Mouse (Mus musculus) mouse embryonic stem cell (cell line): ENCODE measurements around the gene Eef1e1.
"Not testable (repeated sequence)": the region's sequence is repeated elsewhere in the genome, so short reads cannot be mapped to it uniquely, and the experiment has no call there.

Experiments
- in situ Hi-C, 2 experiments: fragments of 300-500 bp; cut with MboI; formaldehyde crosslinking; loops; 1 replicate in 1 of 2; 3 replicates in 1 of 2; pipeline ENCODE4 v1.14.3; 2019 to 2020; ENCODE audit warnings: low sequenced_read_pairs in 2 of 2, low pct_unique_long_range_greater_than_20kb in 1 of 2, mixed read lengths in 1 of 2; ENCODE audit not compliant: unreplicated experiment in 1 of 2

Gene Eef1e1

DNA sequence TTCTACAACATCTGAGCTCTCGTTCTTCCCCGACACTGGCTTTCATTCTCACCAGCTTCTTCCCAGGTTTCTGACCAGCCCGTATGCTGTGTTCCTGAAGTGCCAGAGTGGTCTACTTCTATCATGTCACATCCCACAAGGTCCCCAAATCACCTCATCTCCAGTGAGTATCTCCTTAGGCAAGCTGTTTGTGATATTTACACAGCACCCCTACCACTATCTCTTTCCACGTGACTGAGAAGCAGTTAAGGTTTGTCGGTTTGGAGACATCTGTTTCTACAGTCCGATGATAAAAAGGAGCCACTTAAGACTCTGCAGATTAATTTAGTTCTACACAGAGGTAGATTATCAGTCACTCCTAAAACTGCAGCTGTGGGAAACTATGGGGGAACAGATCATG is 26.3 kb downstream of the Eef1e1 start:
- in situ Hi-C loops: no loop called here

DNA sequence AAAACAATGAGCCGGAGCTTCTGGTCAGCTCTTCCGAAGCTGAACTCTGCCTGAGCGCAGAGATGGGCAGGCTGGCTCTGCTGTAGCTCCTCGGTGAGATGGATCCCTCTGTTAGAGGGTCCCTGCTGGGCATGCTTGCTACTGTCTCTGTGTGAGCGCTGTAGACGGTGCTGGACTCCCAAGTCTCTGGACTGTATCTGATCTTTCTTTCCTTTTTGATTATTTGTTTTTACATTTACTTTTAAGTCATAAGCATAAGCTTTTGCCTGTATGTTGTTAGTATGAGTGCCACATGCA is 32.7 kb downstream of the Eef1e1 start:
- in situ Hi-C loops: no loop called here

DNA sequence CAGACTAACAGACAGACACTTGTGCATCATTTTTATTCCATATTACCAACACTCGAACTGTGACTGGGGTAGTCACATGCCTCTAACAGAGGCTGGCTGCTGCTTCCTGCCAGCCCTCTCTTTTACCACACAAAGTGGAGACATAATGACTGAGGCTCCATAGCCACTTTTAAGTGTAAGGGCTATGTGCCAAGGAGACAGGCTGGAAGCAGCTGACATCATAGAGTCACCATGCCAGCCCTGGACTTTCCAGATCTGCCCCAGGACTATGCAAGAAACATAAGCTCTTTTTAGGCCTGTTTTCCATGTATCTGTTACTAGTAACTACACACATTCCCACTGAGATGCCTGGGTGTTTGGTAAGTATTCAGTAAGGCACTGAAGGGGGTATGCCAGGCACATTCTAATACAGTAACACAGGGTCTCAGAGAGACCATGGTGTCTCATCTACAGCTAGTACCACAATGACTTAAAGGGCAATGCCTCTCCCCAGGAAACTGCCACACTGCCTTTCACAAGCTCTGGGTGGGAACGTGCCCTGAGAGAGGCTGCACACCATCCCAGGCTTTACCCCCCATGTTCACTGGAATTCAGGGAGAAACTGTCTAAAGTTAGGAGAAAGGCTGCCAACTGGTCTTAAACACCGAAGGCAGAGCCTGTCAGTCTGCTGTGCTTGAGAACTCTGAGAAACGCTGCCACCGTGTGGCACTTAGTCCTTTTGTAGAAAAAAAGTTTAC is 33.2 kb downstream of the Eef1e1 start:
- in situ Hi-C loops: no loop called here

DNA sequence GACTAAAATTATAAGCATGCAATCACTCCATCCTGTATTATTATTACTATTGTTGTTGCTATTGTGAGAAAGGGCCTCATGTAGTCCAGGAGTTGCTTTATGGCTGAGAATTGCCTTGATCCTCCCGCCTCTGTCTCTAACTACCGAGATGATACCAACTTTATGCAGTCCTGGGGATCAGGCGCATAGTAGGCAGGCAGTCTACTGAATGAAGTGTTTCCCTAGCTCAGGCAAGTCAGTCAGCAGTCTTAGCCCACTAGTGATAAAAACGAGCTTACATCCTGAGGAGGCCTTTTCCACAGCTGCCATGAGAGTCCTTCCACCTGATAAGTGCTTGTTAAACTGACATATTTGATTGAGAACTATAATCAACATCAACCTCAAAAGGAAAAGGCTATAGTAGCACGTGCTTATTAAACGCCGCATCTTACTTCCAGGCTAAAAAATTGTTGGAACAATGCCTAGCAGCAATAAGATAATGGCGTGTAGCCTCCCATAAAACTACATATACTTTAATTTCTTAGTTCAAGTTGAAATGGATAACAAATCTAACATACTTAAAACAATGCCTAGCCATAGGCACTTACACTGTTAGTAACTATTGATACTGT is 34.5 kb downstream of the Eef1e1 start:
- in situ Hi-C loops: no loop called here

DNA sequence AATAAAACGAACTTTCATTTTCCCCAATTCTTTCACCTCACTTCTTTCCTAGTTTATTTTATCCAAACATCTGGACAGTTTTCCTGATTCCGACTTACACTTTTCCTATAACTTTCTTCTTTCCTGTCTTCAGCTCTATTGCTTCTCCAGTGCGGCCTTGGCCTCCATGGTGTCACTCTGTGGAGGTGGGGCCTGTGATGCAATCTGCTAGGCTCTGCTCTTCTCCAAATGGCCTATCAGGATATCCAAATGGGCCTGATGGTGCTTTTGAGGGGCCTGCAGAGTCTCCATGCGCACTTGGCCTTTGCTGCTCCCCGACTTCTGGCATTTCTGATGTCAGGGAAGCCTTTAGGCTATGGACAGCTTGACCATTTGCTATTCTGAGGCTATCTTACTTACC is 35.6 kb downstream of the Eef1e1 start:
- in situ Hi-C loops: no loop called here

DNA sequence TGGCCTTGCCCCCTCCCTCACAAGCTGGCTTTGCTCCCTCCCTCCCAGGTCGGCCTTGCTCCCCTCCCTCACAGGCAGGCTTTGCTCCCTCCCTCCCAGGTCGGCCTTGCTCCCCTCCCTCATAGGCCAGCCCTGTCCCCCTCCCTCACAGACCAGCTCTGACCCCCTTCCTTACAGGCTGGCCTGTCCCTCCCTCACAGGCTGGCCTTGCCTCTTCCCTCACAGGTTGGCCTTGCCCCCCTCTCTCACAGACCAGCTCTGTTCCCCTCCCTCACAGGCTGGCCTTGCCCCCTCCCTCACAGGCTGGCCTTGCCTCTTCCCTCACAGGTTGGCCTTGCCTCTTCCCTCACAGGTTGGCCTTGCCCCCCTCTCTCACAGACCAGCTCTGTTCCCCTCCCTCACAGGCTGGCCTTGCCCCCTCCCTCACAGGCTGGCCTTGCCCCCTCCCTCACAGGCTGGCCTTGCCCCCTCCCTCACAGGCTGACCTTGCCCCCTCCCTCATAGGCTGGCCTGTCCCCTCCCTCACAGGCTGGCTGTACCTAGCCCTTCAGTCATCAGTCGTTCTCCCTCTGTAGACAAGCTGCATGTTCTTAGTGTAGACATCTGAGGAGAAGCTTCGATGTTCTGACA is 40.7 kb downstream of the Eef1e1 start:
- in situ Hi-C loops: not testable (repeated sequence)

DNA sequence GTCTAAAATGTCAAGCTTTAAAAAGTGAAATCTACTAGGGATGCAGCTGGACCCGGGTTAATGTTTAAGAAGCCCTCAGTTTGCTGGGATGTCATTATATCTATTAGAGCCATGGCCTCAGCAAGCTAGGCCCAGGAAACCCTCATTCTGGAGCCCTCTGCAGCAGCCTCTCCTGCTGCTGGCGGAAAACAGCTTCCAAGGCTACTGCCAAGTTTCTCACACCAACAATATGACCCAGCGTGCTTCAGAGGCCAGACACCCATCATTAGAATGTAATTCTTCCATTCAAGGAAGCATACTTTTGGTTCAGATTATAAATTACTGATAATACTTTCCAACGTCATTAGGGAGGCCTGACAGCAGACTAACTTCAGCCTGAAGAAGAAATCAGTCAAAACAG is 42.0 kb downstream of the Eef1e1 start:
- in situ Hi-C loops: no loop called here

DNA sequence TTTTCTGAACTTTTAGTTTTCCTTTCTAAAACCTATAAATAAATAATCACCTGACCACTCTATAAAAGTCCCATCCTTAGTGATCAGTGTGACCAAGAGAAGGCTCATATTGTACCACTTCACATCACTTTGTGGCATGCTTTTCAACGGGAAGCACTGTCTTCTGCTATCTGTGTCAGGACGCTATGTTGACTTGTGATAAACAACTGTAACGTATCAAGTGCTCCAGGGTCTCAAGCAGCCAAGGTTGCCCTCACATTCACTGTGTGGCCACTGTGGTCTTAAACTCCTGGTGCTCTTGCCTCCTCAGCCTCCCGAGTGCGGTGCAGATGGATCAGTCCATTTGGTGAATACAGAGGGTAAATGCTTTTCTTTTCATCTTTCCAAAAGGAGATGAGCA is 43.2 kb downstream of the Eef1e1 start:
- in situ Hi-C loops: no loop called here

DNA sequence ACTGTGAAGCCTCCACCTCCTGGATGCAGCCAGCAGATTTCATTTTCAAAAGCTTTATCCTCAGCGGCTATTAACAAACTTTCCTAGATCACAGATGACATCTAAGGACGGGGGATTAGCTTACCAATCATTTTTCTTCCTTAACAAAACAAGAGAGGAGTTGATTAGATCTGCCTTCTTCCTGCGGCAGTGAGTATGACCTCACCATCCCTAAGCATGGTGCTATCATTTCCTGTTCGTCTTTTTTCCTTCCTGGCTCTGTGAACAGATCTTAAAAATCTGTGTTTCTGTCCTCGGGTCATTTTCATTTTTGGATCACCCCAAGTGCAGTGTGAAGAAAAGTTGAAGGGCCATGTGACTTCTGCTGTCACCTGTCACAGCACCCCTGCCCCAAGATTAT is 44.6 kb downstream of the Eef1e1 start:
- in situ Hi-C loops: no loop called here

DNA sequence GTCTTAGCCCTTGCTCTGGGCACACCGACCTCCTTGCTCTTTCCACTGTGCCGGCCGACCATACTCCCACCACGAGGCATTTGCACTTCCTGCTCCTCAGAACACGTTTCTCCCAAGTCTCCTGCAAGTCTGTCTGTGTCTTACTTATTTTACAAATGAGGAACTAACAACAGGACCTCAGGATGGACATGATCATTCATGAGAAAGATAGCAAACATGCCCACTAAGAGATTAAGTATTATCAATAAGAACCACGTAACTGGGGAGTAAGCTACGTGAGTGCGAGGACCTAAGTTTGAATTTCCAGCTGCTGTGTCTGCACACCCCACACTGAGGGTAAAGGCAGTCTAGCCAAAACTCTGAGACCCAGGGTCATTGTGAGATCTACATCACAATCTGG is 45.3 kb downstream of the Eef1e1 start:
- in situ Hi-C loops: no loop called here

DNA sequence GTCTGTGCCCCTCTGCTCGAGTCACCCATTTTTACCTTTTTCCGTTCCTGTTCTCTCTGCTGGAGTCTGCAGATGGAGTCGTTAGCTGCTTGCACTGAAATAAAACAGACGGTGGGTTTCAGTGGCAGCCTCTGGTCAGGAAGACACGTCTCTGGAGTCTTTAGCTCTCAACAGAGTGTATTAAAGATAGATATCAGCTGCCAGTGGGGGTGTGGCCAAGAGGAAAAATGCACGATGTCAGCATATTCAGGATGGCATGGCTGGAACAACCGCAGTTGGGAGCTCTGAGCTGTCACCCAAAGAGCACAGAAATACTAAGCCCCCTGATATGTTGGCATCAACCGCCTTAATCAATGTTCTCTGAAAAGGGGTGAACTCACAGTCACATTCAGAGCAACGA is 46.2 kb downstream of the Eef1e1 start:
- in situ Hi-C loops: no loop called here

DNA sequence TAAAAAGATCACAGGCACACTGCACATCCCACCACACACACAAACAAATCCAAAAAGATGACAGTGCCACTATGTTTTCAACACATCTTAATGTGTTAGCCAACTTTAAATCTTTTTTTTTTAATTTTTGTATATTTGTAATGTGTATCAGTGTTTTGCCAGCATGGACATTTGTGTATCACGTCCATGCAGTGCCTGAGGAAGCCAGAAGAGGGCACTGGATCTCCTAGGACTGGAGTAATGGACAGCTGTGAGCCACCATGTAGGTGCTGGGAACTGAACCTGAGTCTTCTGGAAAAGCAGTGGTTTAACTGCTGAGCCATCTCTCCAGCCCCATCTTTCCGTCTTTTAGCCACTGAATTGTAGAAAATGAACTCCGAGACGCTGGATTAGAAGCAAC is 46.7 kb downstream of the Eef1e1 start:
- in situ Hi-C loops: no loop called here

DNA sequence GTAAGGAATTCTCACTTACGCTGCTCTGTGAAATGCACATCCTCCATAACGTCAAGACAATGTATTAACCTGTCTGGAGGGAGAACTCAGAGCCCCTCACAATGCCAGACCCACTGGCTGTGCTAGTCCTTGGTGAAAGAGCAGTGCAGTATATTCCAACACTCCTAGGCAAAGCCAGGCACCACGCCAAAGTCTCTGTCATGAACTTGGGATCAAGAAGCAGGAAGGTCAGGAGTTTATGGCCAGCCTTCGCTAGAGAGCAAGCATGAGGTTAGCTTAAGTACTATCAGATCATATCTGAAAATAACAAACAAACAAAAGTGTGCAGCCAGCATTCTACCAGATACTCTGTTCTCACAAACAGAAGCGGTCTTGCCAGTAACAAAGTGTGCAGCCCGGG is 48.5 kb downstream of the Eef1e1 start:
- in situ Hi-C loops: no loop called here

DNA sequence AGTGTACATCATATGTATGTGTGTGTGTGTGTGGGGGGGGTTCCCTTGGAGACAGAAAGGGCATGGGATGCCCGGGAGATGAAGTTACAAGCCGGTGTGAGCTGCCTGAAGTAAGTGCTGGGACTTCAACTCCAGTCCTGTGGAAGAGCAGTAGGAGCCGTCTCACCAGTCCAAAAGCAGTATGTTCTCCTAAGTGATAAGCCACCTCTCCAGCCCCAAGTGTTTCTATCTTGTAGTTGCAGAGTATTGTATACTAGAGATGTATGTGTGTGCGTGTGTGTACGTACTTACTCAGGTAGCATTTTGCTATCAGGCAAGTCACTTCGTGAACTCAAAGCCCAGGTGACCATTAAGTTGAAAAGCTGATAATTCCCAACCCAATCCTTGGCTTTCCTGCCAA is 51.7 kb downstream of the Eef1e1 start:
- in situ Hi-C loops: no loop called here

DNA sequence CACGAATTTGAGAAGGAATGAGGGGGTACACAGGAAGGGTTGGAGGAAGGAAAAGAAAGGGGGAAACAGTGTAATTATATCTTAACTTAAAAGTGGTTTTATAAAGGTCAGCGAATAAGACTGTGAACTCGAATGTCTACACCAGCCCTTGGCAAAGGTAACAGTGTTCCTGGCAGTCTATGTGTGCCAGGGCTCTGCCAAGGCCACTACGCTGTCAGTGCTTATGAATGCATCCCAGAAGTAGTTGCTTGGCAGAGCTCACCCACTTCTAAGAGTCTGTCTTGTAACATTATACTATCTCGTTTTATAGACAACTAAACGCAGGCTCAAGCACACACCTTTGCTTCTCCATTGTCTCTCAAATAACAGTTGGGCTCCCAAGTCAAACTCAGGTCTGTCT is 53.5 kb downstream of the Eef1e1 start:
- in situ Hi-C loops: no loop called here

DNA sequence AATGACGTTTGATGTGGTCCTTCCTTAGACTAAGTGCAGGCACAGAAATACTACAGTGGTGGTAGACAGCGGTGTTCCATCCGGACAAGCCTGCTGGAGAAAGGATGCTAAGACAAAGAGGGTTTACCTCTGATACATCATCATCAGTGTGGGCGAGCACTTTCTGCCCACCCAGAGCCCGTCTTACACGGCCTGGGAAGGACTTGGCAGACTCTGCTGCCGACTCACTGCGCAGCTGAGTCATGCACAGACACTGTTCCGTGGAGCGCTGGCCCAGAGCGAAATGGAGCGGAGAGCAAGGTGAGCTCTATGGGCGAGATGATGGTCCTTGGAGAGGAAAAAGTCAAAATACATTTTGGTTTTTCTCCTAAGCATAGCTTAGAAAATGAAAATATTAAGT is 55.9 kb downstream of the Eef1e1 start:
- in situ Hi-C loops: no loop called here

DNA sequence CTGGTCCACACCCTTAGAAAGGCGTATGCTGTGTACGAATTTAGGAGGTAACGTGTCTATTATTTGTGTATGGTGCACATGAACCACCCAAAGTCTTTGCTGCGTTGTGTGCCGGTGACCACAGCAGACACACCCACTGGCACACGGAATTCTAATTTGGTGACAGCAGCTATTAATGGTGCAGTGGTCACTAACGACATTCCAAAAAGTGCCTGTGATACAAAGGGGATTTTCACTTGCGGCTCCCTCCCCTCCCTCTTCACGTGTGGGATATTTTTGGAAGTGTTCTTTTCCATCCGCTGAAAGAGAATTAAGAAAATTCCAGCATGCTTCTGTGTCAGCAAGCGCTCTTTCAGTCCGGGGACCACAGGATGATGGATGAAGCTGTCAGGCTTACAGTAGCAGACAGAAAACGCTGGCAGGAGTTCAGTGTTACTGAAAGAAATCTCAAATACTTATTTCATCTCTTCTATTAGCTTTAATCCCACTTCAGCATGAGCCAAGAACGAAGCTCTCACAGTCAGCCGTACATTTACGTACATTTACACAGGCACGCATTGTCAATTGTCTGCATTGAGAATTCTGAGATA is 56.5 kb downstream of the Eef1e1 start:
- in situ Hi-C loops: no loop called here

DNA sequence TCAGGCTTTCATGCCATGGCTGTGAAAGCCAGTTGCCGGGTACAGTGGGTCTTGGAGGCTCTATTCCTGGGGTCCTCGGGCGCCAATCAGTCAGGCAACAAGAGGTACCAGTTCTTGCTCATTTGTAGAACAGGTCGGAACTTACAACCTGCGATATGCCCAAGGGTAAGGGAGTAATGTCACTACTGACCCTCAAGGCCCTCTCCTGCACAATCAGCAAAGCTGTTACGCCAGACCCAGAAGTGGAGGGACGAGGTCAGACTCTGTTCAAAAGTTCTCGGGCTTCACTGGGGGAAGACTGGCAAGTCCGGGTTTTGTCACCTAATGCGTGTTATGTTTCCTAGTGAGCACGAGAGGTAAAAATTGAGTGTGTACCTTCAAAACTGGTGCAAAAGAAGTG is 58.0 kb downstream of the Eef1e1 start:
- in situ Hi-C loops: no loop called here

DNA sequence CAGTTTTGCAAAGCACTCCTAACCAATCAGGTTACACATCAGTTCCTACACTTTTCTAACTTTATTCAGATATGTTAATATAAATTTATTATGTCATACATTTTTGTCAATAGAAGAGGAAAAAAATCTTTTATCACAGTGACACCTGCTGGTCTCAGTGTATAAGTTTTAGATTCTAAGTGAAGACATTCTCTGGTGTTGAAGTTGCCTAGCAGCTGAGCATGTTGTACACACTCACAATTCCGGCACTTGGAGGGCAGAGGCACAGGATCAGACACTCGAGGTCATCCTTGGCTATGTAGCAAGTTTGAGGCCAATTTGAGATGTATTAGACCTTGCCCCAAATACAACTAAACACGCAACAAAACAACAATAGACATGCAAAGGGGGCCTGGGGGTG is 61.8 kb downstream of the Eef1e1 start:
- in situ Hi-C loops: no loop called here

DNA sequence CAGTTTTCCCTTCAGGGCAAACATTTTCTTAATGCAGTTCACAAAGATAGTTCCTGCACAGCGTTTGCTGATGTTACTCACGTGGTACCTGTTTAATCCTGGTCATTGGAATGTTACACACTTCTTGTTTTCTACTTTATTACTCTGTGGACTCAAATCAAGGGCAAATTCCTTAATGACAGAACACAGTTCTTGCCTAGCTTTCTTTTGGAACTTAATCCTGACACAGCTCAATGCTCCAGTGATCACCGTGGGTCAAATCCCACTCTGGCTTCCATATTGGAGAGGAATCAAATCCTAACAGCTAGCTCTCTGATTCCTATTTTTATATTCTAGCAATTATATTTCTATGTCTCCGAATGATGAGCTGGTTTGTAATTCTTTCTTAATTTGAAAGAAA is 62.4 kb downstream of the Eef1e1 start:
- in situ Hi-C loops: no loop called here
